Mouse (Mus musculus) kidney, adult 2 months (tissue): Measurements from ENCODE around the gene Chmp6.

ENCODE experiments used
- CTCF ChIP-seq: fragments of 200-500 bp; conservative IDR thresholded peaks from 2 replicates; pipeline ENCODE4 v1.5.1; 2011; ENCODE audit warnings: low read depth, mild to moderate bottlenecking, control low read depth, low read length, moderate library complexity, mixed read lengths; ENCODE audit not compliant: insufficient read depth, insufficient read length
- POLR2A ChIP-seq: fragments of 200-500 bp; IDR thresholded peaks from one replicate; pipeline ENCODE4 v1.6.1; 2011; ENCODE audit warnings: low read depth, low read length, control low read depth

- TF ChIP-seq CTCF (peak; percentile 87), POLR2A (no peak)
These were observed 3.8 kb upstream of the Chmp6 start for GRCm38 (mm10) chr11:119909436-119909835.
